Mouse (Mus musculus): ENCODE measurements around the gene 1110008L16Rik.

GRCm38 (mm10) chr12:55392120-55392519 lies 92.7 kb downstream of the 1110008L16Rik start:
- no peak for TF ChIP-seq CTCF (IDR thresholded peaks at IDR 0.05; ENCODE audit: low read depth)
- no peak for TF ChIP-seq EP300 (IDR thresholded peaks at IDR 0.05; ENCODE audit: low read depth)

Data from liver, embryonic 14.5 days (tissue).